Mouse (Mus musculus): ENCODE measurements at regions not wholly inside any gene's neighbourhood (a gene's known extent, or its start where the extent isn't known, plus 50 kb on each side); places are given as distances from the start of the nearest gene placed in this dataset.

DNA sequence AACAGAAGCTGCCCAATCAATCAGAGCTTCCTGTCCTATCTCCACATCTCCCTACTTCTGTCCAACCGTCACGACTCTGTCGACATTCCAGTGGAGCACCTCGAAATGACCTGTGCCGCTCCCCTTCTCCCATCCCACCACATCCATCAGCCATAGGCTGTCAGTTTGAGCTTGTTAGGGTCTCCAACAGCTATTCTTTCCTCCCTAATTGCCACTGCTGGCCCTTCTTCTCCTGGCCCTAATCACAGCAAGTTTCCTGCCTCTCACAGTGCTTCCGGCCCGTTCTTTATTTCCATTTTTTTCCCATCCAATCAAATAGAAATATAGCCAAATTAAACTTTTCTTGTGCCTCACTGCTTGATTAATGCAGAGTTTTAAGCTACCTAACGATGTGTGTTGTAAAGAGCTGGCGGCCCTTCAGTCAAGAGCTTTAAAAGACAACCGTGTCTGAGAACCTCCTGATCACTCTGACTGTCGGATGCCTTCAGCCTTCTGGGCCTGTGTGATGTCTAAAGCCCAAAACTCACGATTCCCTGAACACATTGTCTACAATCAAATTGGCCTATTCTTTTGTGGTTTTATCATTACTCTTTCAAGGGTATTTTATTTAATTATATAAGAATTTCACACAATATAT is 270.3 kb downstream of the Tgfb2 start:
- DNase-seq (ENCODE audit: low spot score) = no peak

DNA sequence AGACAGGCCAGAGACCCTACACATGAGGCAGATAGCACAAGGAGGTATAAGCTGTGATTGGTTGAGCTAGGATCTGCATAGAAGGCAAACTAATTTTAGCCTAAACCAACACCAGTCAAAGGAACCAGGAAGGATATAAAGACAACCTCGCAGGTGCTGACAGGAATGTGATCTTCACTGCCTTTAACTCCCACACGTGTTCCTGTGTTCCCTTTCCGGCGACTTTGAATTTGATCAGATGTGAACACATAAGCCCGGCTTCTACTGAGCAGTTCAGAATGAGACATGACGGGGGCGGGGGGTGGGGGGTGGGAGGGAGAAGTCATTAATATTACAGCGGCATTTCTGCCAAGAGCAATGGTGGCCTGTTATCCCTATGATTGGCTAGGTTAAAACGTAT is 271.0 kb downstream of the Tgfb2 start:
- no peak for DNase-seq (ENCODE audit: low spot score)

DNA sequence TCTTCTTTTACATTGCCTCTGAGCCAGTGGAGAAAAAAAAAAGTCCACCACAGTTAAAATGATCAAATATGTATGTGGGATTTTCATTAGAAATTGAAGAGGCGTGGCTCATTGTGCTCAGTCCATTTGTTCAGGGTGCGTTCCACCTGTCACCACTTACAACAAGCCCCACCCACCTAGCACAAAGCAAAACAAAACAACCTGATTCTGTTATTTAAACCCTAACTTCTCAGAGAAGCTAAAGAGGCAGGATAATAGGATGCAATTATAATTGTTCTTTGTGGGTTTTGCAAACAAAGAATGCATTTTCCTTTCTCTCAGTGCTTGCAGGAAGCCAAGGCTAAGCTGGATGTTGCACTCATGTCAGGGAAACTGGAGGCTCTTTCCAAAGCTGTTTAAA is 271.8 kb downstream of the Tgfb2 start:
- DNase-seq (ENCODE audit: low spot score) = no peak

DNA sequence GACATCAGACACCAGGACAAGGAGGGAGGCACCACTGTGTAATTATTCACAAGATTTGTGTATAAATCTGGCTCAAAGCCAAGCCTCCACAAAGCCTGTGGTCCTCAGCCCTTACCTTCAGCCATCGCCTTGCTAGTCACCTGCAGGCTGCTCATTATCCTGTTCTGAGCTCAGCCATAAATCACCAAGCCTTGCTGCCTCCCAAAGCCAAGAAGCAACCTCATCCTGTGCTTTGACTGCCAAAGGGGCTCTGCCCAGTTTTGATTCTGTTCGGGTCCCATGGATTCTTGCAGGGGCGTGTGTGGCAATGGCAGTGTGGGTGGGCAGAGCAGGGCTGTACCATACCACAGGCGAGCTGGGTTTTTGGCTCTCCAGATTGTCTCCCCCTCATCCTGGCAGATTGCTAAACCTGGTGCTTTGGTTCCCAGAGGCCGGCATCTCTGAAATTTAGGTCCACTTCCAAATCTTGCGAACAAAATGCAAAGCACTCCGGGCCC is 272.6 kb downstream of the Tgfb2 start:
- DNase-seq (ENCODE audit: low spot score) = no peak

DNA sequence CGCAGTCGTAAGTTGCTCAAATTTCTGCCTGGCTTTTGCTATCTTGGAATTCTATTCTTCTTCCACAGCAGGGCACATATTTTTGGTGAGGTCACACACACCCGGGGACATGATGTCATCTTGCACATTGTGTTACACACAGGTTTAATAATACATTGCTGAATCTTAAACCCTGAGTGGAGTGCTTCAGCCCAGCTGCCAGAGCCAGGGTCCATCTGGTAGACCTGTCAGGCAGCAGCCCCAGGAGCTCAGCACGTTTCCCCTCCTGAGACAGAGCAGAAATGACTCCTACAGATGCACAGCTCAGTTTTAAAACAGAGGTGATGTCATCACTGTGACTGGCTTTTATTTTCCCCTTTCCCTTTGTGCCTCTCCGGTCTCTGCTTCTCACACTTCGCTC is 280.4 kb downstream of the Tgfb2 start:
- DNase-seq (ENCODE audit: low spot score) = no peak

DNA sequence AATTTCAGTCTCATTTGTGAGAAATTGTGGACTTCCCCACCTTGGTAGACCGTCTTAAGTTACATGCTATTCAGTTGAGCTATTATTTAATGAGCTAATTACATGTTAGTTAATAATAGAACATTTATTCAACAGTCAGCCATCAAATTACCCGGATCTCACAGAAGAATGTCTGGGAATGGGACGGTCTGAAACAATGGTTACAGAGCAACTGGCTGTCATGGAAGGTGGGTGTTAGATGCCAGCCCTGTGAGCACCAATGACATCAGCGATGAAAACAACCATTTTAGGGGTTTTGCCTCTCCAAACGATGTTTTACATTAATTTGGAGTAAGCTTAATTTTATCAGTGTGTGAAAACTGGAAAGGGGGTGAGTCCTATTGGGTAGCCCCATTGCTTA is 281.7 kb downstream of the Tgfb2 start:
- DNase-seq (ENCODE audit: low spot score) = no peak

DNA sequence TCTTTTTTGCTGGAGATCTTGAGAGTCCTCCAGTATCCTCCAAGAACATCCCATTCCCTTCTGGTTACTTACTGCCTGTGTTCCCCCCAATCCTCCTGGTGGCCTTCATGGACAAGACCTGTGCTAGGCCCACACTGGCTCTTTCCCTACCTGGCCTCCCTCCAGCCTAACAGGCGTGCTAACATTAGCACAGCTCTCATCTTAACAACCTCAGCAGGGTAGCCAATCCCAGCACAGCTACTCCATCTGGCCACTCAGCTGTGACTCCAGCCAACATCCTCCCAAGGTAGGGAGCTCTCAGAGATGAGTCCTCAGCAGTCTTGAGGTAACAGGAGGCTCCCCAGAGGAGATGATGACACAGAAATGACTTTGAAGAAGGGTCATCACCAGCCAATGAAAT is 288.7 kb downstream of the Tgfb2 start:
- no peak for DNase-seq (ENCODE audit: low spot score)

DNA sequence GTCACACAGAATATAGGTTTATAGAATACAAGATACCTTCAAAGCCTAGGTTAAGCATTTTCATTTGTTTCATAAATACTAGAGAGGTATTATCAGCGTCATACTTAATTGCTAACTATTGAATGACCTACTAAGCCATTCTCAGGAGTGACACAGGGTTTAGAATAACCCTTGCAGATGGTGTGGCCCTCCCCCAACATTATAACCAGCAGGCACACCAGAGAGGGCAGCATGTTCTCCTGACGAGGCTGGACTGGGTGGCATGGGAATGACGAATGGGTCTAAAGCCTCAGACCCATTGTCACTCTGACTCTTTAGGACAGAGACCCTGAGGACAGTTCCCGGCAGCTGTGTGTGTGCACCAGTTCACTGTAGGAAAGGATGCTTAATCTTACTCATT is 290.5 kb downstream of the Tgfb2 start:
- no peak for DNase-seq (ENCODE audit: low spot score)

DNA sequence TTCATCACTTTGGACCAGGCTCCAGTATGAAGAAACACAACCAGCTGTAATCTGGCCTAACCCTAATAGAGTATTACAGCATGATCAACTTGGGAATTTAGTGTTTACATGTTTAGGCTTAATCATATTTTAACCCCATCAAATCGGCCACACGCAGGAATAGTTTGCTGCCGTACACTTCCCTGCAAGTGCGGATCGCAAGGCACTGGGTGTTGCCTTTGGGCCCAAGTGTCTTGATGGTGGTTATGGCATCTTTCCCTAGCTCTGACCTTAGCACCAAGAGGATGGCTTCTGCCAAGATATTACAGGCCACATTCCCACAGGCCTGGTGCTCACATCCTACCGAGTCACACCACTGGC is 291.9 kb downstream of the Tgfb2 start:
- DNase-seq (ENCODE audit: low spot score) = no peak

DNA sequence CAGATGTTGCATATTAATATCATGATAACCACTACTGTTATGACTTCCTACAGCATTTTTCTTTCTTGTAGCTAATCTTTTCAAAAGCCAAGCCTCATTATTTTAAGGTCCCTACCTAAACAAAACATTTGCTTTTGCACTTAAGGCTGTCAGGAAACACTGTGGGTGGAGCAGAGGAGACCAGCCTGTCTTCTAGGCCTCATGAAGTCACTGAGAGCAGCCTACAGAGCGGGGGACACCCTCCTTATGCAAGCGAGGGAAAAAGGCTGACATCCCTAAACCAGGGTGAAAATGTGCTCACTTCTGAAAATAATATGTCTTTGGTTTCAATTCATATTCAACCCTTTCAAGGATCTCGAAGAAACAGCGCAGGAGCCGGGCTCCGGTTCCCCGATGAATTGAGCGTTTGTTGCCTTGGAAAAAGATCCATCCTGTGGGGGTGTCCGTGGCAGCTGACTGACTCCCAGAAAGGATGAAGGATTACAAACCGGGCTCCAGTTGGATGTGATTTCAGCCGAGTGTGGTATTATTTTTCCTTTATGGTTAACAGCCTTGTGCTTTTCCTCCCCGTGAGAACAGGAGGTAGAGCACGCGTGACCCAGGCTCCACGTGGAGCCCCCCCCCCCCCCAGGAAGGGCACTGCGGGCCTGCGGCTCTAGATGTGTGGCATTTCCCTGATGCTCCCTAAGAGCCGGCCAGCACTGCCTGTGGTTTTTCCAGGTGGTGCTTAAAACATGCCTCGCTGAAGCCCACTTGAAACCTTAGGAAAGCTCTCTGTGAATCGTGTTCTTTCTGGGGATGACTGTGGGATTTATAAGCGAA is 292.5 kb downstream of the Tgfb2 start:
- no peak for DNase-seq (ENCODE audit: low spot score)

DNA sequence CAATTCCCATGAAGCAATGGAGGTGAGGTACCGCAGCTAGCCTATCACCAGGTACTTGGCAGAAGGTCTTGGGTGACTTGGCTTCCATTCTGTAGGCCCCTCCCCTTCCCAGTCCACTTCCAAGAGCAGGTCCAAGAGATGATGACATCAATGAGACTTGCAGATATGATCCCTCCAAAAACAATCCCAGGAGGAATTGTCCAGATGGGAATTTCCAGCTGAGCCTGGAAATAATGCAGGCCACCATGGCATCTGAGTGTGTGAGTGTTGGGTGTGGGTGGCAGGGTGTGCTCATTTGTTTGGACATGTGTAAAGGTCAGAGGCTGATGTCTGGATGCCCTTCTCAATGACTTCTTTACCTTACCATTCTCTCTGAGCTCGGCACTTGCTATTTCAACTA is 293.5 kb downstream of the Tgfb2 start:
- no peak for DNase-seq (ENCODE audit: low spot score)

DNA sequence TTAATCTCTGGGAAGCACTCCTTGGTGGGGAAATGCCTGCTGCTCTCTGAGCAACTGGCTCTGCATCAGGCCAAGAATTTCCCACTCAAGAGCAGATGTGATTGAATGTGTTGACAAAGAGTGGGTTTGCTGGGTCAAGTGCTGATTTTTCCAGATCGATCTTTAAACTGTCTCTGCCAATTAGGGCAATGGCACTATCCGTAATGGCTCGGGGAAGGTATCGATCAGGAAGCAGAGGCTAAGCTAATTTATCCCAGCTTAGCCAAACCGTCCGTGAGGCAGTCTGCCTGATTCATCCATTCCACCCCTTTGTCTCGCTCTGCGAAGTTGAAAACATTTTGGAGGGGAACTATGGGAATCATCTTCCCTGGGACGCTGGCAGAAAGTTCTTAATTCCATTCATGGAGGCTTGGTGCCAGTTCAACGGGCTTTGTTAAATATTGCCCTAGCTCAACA is 291.9 kb upstream of the Lyplal1 start:
- DNase-seq (ENCODE audit: low spot score) = no peak

DNA sequence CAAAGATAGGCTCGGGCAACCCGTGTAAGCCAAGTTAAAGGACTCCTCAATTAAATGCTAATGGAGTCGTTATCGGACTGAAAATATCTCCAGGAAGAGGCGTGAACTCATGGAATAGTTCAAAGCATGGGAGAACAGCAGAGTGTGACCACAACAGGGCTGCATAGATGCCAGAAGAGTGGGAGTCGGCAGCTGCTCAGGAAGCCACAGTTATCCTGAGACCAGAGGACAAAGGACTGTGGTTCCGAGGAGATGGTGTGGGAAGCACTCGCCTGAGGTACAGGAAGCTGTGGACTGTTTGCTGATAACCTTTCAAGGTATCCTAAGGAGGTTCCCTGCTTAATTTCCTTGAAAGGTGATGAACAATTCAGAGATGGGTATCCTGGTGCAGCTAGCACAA is 290.5 kb upstream of the Lyplal1 start:
- no peak for DNase-seq (ENCODE audit: low spot score)

DNA sequence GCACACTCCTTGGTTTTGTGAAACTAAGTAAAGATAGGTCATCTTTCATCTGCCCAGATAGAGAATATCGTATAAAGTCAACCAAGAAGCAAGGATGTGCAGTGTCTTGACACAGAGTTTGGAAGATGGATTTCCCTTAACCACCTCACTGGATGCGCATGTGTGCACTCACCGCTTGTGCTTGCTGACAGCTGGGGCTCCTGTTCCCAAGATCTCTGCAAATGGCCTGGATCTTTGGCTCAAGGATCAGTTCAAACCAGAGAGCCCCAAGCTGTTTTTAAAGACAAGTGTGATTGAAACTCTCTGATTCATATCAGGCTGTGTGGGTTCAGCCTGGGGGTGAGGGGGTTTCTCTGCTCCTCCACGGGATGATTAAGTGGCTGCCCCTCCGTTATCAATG is 288.6 kb upstream of the Lyplal1 start:
- DNase-seq (ENCODE audit: low spot score) = no peak

DNA sequence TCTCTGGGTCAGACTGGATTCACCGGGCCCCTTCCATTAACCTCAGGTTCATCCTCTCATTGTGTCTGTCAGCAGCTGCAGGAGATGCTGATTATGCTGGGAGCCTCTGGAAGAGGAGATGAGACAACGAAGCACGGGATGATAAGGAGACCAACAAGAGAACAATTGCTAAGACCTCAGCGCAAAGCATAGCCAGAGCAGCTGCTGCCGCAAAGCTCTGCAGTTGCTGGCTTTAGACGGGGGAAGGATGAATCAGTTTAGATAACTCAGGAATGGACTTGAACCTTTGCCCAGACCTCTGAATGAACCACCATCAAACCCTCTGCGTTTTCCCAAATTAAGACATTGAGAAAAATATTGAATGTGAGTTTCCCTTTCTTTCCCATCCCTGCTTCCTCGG is 282.7 kb upstream of the Lyplal1 start:
- no peak for DNase-seq (ENCODE audit: low spot score)

DNA sequence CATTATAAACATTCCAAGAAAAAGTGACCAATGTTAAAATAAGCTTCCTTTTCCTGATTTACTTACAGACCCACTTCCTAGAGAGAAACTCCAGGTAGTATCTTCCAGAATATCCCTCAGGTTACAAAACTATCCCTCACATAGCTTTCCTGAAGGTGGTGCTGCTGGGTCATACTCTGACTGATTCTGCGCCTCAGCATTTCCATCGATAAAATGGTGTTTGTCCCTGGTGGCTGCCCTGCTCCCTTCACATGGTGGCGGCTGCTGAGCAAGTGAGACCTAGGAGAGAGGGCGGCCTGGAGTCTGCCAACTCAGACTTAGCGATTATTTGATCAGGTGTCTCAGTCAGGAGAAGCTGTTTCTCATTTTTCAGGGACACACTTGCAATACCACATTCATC is 275.9 kb upstream of the Lyplal1 start:
- DNase-seq (ENCODE audit: low spot score) = no peak

DNA sequence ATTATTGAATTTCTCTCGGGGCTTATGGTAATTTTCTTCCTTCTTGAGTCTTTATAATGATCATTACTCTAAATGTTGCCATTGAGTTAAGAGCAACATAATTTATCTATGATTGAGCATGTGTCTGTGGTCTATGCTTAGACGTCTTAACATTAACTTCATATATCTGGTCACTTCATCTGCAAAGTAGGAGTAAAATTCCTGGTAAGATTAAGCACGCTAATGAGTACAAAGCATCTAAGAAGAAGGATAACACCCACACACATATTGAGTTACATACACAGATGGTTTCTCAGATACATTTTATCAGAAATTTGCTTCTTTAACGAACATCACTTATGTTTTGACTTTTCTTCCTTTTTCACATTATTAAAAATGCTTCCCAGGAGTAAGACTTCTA is 267.3 kb upstream of the Lyplal1 start:
- DNase-seq (ENCODE audit: low spot score) = no peak

DNA sequence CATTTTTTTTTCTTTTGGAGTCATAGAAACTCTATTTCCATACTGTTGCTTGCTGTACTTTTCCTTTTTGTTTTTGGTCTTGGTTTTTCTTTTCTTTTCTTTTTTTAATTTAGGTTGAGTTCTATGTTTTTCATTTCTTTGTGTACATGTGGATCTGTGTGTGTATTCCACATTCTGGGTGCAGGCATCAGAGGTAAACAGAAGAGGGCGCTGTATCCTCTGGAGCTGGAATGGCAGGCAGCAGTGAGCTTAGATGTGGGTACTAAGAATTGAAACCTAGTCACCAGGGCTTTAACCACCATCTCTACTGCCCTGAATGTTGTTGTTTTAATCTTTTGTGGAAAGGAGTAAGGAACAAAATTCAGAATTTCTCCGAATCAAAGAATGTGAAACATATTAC is 266.3 kb upstream of the Lyplal1 start:
- DNase-seq (ENCODE audit: low spot score) = no peak

DNA sequence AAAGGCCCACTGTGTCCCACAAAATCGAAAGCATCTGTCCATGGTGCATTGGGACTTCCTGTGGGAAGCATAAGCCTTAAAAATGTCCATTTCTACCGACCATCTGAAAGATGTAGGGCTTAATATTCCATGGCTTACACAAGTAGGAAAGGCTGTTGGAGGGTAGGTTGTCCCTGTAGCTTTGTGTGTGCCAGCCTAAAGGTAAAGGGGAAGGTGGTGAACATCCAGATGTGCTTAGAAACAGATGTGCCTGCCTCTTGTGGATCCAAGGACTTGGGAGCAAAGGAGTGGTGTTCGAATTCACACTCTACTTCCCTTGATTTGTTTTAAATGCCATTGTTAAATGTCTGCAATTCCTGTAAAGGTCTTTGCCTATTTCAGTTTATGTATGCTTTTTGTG is 265.9 kb upstream of the Lyplal1 start:
- no peak for DNase-seq (ENCODE audit: low spot score)

DNA sequence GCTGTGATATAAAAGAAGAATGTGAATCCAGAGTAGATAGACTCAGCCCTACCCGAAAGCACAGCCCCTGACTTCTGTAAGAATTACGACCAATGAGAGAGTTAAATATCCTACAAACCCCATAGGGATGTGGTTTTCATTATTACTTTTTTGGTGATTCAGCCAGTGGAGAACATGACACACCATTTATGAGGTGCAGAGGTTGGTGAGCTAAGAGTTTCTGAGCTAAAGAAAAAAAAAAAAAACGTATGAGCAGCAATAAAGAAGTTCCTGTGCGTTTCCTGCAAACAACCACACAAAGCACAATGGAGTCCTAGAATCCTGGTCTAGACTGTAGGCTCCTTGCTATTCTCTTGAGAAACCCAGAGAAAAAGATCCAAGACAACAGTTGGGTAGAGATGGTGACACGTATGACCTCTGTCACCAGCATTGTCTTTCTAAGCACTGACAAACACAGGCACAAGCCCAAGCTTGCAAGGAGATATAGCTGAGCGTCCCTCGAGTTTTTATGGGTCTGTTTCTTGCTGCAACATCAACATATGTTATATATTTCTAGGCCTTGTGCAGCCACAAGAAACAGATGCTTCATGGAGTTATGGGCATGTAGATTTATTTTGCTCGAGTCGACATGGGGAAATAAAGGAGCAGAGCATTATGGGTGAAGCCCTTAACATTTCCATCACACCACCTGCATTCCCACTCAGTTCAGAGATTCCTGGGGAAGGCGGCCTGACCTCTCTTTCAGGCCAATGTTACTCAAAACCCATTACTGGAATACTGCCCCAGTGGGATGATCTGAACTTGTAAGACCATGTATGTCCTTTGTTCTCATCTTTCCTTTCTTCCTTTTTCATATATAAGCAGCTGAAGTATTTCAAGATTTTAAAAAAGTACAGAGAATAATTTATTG is 263.1 kb upstream of the Lyplal1 start:
- no peak for DNase-seq (ENCODE audit: low spot score)

DNA sequence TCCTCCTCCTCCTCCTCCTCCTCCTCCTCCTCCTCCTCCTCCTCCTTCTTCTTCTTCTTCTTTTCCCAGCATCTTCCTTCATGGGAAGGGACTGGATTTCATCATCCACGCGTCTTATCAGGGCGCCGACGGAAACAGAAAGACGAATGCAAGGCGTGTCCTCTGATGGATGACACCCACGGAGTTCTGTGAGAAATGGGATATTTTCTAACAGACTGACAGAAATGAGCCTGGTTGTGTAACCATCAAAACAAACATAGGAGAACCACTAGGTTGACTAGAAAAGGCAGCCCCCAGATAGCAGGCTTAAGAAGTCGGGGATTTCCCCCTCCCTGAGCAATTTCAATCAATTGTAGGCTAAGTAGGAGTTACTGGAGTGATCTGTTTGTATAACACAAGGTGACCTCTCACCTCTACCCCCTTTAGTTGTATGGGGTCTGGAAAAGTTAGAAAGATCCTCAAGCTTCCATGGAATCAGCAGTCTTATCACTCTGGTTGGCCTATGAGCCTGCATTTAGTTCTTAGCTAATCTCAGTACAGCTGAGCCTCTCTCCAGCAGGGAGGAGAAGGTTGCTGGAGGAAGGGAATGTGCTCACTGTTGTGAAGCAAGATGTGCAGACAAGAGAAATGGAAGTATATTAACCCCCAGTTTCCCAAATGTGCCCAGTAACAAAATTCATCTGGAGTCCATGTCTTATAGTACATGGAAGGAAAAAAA is 260.0 kb upstream of the Lyplal1 start:
- no peak for DNase-seq (ENCODE audit: low spot score)

DNA sequence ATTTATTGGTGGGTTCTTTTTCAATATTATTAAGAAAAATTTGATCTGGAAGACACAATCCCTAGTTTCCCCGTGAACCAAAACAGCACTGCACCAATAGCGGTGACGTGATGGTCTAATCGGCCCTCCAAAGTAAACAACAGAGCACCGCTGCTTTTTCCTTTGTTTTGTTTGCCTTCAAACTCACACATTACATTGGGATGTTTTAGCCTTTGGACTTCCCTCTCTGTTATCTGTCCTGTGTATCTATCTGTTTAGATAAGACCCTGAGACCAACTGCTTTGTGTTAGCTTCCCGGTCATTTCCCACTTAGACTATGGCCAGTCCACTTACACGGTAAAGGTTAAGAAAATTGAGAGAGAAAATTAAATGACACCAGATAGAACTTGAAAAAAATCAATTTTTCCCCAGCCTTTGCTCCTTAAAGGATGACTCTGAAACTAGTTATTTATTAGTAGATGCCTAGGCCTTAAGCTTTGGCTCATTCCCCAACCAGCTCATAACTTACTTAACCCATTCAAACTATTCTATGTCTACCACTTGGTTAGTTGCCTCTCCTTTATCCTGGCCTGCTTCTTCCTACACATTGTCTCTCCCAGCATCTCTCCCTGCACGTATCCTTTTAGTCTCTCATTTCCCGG is 257.0 kb upstream of the Lyplal1 start:
- DNase-seq (ENCODE audit: low spot score) = no peak

Measured in T-cell, adult 2 months (primary cell).